Mouse (Mus musculus) limb, embryonic 14.5 days (tissue): Measurements from ENCODE around the gene Wdr61. TPM values are rescaled to one million over a fixed set of nuclear protein-coding genes. Genes with fewer than 3 reads are reported as not detected.

Source experiments
- ATAC-seq: fragments of 200-750 bp; cut with Nextera tagmentation; 2 replicates; pipeline ENCODE4 v1.8.0; 2017; ENCODE audit warnings: low read depth, moderate number of reproducible peaks, moderate TSS enrichment; ENCODE audit not compliant: low FRiP score
- DNase-seq: peaks from one replicate; pipeline ENCODE4 v3.0.0-alpha.2; 2015; ENCODE audit warnings: low spot score
- H3K27ac ChIP-seq: fragments of 300-500 bp; sonication (generic); replicated peaks from 2 replicates; pipeline ENCODE4 v1.5.1; 2014; ENCODE audit warnings: low read depth, mild to moderate bottlenecking, low read length, moderate library complexity, mixed read lengths
- H3K27me3 ChIP-seq: fragments of 300-500 bp; sonication (generic); 2 replicates; pipeline ENCODE4 v1.6.1; 2014; ENCODE audit warnings: low read length, mixed read lengths; ENCODE audit not compliant: control insufficient read depth, insufficient read depth
- H3K36me3 ChIP-seq: fragments of 300-500 bp; sonication (generic); 2 replicates; pipeline ENCODE4 v1.6.1; 2014; ENCODE audit warnings: mild to moderate bottlenecking, low read length, moderate library complexity, mixed read lengths; ENCODE audit not compliant: control insufficient read depth, insufficient read depth
- H3K4me1 ChIP-seq: fragments of 300-500 bp; sonication (generic); 2 replicates; pipeline ENCODE4 v1.6.1; 2014; ENCODE audit warnings: antibody characterized with exemption, low read length, mixed read lengths; ENCODE audit not compliant: control insufficient read depth, insufficient read depth
- H3K4me2 ChIP-seq: fragments of 300-500 bp; sonication (generic); replicated peaks from 2 replicates; pipeline ENCODE4 v1.6.1; 2014; ENCODE audit warnings: low read depth, mild to moderate bottlenecking, low read length, moderate library complexity; ENCODE audit not compliant: severe bottlenecking
- H3K4me3 ChIP-seq: fragments of 300-500 bp; sonication (generic); replicated peaks from 2 replicates; pipeline ENCODE4 v1.5.1; 2014; ENCODE audit warnings: low read length
- H3K9ac ChIP-seq: fragments of 300-500 bp; sonication (generic); 2 replicates; pipeline ENCODE4 v1.6.1; 2014; ENCODE audit warnings: mild to moderate bottlenecking, low read depth, low read length, moderate library complexity; ENCODE audit not compliant: severe bottlenecking
- H3K9me3 ChIP-seq: fragments of 300-500 bp; sonication (generic); 2 replicates; pipeline ENCODE4 v1.6.1; 2016; ENCODE audit warnings: low read length; ENCODE audit not compliant: control insufficient read depth
- POLR2A ChIP-seq: fragments of 200-500 bp; IDR thresholded peaks from 2 replicates; pipeline ENCODE4 v1.8.0; 2012; ENCODE audit warnings: inconsistent platforms, mild to moderate bottlenecking, moderate library complexity, borderline replicate concordance; ENCODE audit not compliant: insufficient read depth, insufficient read length; ENCODE audit errors: extremely low read depth
- WGBS: fragments of 180-500 bp; shearing (Covaris S2); extraction: QIAGEN DNeasy Blood & Tissue Kit; methylation state at CpG from one replicate; pipeline ENCODE4 v1.1.7; 2014; 5-methylcytosine and 5-hydroxymethylcytosine counted together
- polyA plus RNA-seq, 2 experiments: library from polyadenylated mRNA; depleted of rRNA in 1 of 2; stranded (reverse) in 1 of 2; unstranded in 1 of 2; fragments of >200 nt; fragmentation: Nextera tagmentation in 1 of 2; extraction: Ambion mirVana in 1 of 2; gene quantifications; 2 replicates each; pipeline versions ENCODE4 v1.2.1 to v1.2.3; 2012 to 2014

Wdr61 gene
- polyA plus RNA-seq, 2 experiments = 105 to 159 TPM

GRCm38 (mm10) chr9:54743891-54744290 is 9.6 kb upstream of the Wdr61 start:
- Histone ChIP-seq H3K27ac (no peak overlapping the region), H3K9ac (no peak overlapping the region), H3K9me3 (no peaks in the 10 kb centered on the region), H3K4me2 (no peak overlapping the region), H3K36me3 (no peaks in the 10 kb centered on the region), H3K4me1 (peaks cover 2% of the 10 kb centered on the region; the same call in 1 of the 2 replicates), H3K27me3 (no peaks in the 10 kb centered on the region), H3K4me3 (no peak overlapping the region)
- DNase-seq (no peak), ATAC-seq (no peak)
- WGBS = 77% methylated on average over 4 of the region's 4 CpGs
- TF ChIP-seq POLR2A = no peak

GRCm38 (mm10) chr9:54738376-54738775 is 4.1 kb upstream of the Wdr61 start:
- no peak for TF ChIP-seq POLR2A
- H3K4me1 ChIP-seq = 0 out of 2 replicates have a peak, but pooled peaks cover 6% of the 10 kb centered on the region
- DNase-seq = peak; percentile 78
- no peak overlapping the region for H3K4me3 ChIP-seq
- ATAC-seq = peak; percentile 48; the same call in 1 of the 2 replicates
- no peak overlapping the region for H3K4me2 ChIP-seq
- H3K36me3 ChIP-seq = no peaks in the 10 kb centered on the region
- no peak overlapping the region for H3K9ac ChIP-seq
- 19% methylated on average over 3 of the region's 3 CpGs for WGBS
- H3K27me3 ChIP-seq = no peaks in the 10 kb centered on the region
- H3K27ac ChIP-seq = no peak overlapping the region
- H3K9me3 ChIP-seq = no peaks in the 10 kb centered on the region

- Histone ChIP-seq H3K27ac (no peak overlapping the region), H3K36me3 (no peaks in the 10 kb centered on the region), H3K4me1 (peaks cover 11% of the 10 kb centered on the region; the same call in 1 of the 2 replicates), H3K4me3 (no peak overlapping the region), H3K9ac (no peak overlapping the region), H3K9me3 (no peaks in the 10 kb centered on the region), H3K27me3 (no peaks in the 10 kb centered on the region), H3K4me2 (no peak overlapping the region)
- ATAC-seq = no peak
- TF ChIP-seq POLR2A = no peak
- WGBS = 16% methylated on average over 9 of the region's 9 CpGs
- DNase-seq = peak; percentile 91
These were observed 2.0 kb upstream of the Wdr61 start for GRCm38 (mm10) chr9:54736284-54736701.

- peak overlapping the region; percentile 66 for H3K4me3 ChIP-seq
- H3K27ac ChIP-seq = no peak overlapping the region
- no peaks in the 10 kb centered on the region for H3K27me3 ChIP-seq
- peaks cover 2% of the 10 kb centered on the region; the same call in 1 of the 2 replicates for H3K36me3 ChIP-seq
- WGBS = 18% methylated on average over 11 of the region's 11 CpGs
- no peak for TF ChIP-seq POLR2A
- ATAC-seq (no peak), DNase-seq (no peak)
- H3K4me2 ChIP-seq = peak overlapping the region; percentile 71
- H3K4me1 ChIP-seq = peaks cover 11% of the 10 kb centered on the region; the same call in 1 of the 2 replicates
- H3K9me3 ChIP-seq = no peaks in the 10 kb centered on the region
- peak overlapping the region; percentile 34; the same call in 1 of the 2 replicates for H3K9ac ChIP-seq
These were observed 427 bp upstream of the Wdr61 start for GRCm38 (mm10) chr9:54734639-54735252.

- no peaks in the 10 kb centered on the region for H3K9me3 ChIP-seq
- WGBS = 93% methylated on average over 2 of the region's 2 CpGs
- no peak overlapping the region for H3K4me3 ChIP-seq
- H3K9ac ChIP-seq = no peak overlapping the region
- no peaks in the 10 kb centered on the region for H3K27me3 ChIP-seq
- no peak overlapping the region for H3K4me2 ChIP-seq
- H3K36me3 ChIP-seq = peaks cover 26% of the 10 kb centered on the region
- no peak for TF ChIP-seq POLR2A
- ATAC-seq (no peak), DNase-seq (peak; percentile 60)
- H3K27ac ChIP-seq = no peak overlapping the region
- peaks cover 11% of the 10 kb centered on the region; the same call in 1 of the 2 replicates for H3K4me1 ChIP-seq
These were observed 2.2 kb downstream of the Wdr61 start for GRCm38 (mm10) chr9:54732122-54732521.
